Comparison of ENCODE assay signal across 11 mouse cellular contexts in the genomic region with DNA sequence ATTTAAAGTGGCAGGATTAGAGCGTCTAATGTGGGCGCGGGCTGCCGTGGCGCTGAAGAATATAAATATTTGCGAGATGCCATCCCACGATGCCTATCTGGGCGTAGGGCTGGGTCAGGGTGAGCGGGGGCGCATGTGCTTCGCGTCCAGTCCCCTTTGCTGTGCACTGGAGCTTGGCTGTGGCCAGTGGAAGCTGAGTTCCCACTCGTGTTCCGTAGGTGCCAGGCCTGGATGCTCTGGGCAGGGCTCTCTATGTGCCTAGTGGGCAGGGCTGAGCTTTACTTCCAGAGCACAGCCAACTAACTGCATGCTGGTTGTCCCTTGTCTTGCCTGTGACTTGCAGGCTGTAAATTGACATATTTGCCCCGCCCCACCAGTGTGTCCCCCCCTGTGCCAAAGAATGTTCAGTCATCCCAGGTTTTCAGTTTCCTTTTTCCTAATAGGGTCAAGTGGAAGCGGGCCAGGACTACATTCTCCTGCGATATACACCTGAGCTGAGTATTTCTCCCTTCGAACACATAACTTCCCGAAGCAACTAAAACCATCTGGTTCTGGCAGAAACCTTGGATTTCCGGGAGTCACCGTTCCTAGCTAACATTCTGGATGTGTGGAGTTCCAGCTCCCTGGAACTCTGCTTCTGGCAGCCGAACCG. TPM values are rescaled to one million over a fixed set of nuclear protein-coding genes. Genes with fewer than 3 reads are reported as not detected.
DNase-seq lines count a peak whose midpoint lies in the region; ATAC-seq and TF ChIP-seq lines count a peak whose summit lies in the region.
"Had no signal": no experiment of that assay in that cellular context is flagged by ENCODE, and none has a peak within 500 bp of the region (broad histone marks: within the 10 kb centered on the region; RNA-seq: fewer than 3 reads in every experiment).

No protein-coding gene starts in this region.

- peak overlapping the region; percentile 50 for H3K4me3 ChIP-seq in gastrocnemius, adult 2 months
- H3K4me3 ChIP-seq in E14TG2a.4 (replicated peaks; ENCODE audit: low read length): peak overlapping the region; percentile 45; the same call in 1 of the 2 replicates
- peak overlapping the region; percentile 27 for H3K4me3 ChIP-seq in forebrain, embryonic 14.5 days (ENCODE audit: low read depth, low read length)
- no peak overlapping the region for H3K4me3 ChIP-seq in limb, embryonic 11.5 days (ENCODE audit: low read depth, low read length)

- peaks cover 41% of the 10 kb centered on the region for H3K4me1 ChIP-seq in E14TG2a.4 (replicated peaks; ENCODE audit: low read depth, low read length)
- peaks cover 41% of the 10 kb centered on the region for H3K4me1 ChIP-seq in forebrain, embryonic 14.5 days (ENCODE audit: control insufficient read depth, insufficient read depth, low read length)
- peaks cover 20% of the 10 kb centered on the region for H3K4me1 ChIP-seq in limb, embryonic 11.5 days (ENCODE audit: control insufficient read depth, insufficient read depth, low read length)

- TF ChIP-seq CTCF in gastrocnemius, adult 2 months (IDR thresholded peaks at IDR 0.05): no peak
- TF ChIP-seq CTCF in E14TG2a.4 (conservative IDR thresholded peaks at IDR 0.05; ENCODE audit: low read length): no peak

- peak; percentile 11; the same call in 1 of the 2 replicates for ATAC-seq in forebrain, embryonic 14.5 days
- ATAC-seq in limb, embryonic 11.5 days (ENCODE audit: insufficient number of reproducible peaks, low FRiP score, low TSS enrichment, low read depth): no peak
- ATAC-seq: intestine, embryonic 16.5 days had no signal

- peaks cover 98% of the 10 kb centered on the region for H3K27me3 ChIP-seq in E14TG2a.4 (ENCODE audit: insufficient read depth, low read length)
- H3K27me3 ChIP-seq in forebrain, embryonic 14.5 days (replicated peaks; ENCODE audit: control insufficient read depth, insufficient read depth, low read length): peaks cover 27% of the 10 kb centered on the region
- H3K27me3 ChIP-seq in limb, embryonic 11.5 days (ENCODE audit: control insufficient read depth, insufficient read depth, low read length): peaks cover 87% of the 10 kb centered on the region

- DNase-seq in gastrocnemius, adult 2 months: no peak
- no peak for DNase-seq in gastrocnemius, adult 8-10 months (ENCODE audit: low spot score in 2 of 2)
- peak; percentile 64 for DNase-seq in forebrain, embryonic 14.5 days (ENCODE audit: low spot score)
- peak; percentile 60 for DNase-seq in limb, embryonic 11.5 days (ENCODE audit: low spot score)
- DNase-seq in spleen, adult 12 weeks (ENCODE audit: low spot score): no peak
- DNase-seq in c-Kit-positive CD71-positive TER-119-positive erythroid progenitor cells, embryonic 14.5 days (ENCODE audit: low spot score): no peak
- no peak for DNase-seq in retina, postnatal 1 day
- DNase-seq: lung, postnatal 10 days; right cerebral cortex, adult 18-20 months had no signal

- WGBS in forebrain, embryonic 14.5 days: under 1% methylated on average over 23 of the region's 23 CpGs
- WGBS in limb, embryonic 11.5 days: under 1% methylated on average over 23 of the region's 23 CpGs

- peak overlapping the region; percentile 61 for H3K9ac ChIP-seq in forebrain, embryonic 14.5 days (ENCODE audit: low read length)
- H3K9ac ChIP-seq in limb, embryonic 11.5 days (ENCODE audit: low read length): no peak overlapping the region

- H3K9me3 ChIP-seq in E14TG2a.4 (ENCODE audit: low read length): no peaks in the 10 kb centered on the region
- no peaks in the 10 kb centered on the region for H3K9me3 ChIP-seq in forebrain, embryonic 14.5 days (replicated peaks; ENCODE audit: control insufficient read depth, low read length)
- H3K9me3 ChIP-seq in limb, embryonic 11.5 days (ENCODE audit: control insufficient read depth, low read length): no peaks in the 10 kb centered on the region

- peak overlapping the region; percentile 74 for H3K4me2 ChIP-seq in forebrain, embryonic 14.5 days (ENCODE audit: low read length)
- peak overlapping the region; percentile 25; the same call in 1 of the 2 replicates for H3K4me2 ChIP-seq in limb, embryonic 11.5 days (ENCODE audit: low read depth, severe bottlenecking)

- intact Hi-C loops in gastrocnemius, adult 2 months (cut with DNase I): no loop called here

- no peaks in the 10 kb centered on the region for H3K36me3 ChIP-seq in E14TG2a.4 (ENCODE audit: insufficient read depth, low read length)
- H3K36me3 ChIP-seq in forebrain, embryonic 14.5 days (ENCODE audit: control insufficient read depth, insufficient read depth, low read length): 0 out of 2 replicates have a peak, but pooled peaks cover 6% of the 10 kb centered on the region
- H3K36me3 ChIP-seq in limb, embryonic 11.5 days (ENCODE audit: control insufficient read depth, insufficient read depth, low read length): no peaks in the 10 kb centered on the region

- H3K27ac ChIP-seq in gastrocnemius, adult 2 months: no peak overlapping the region
- H3K27ac ChIP-seq in forebrain, embryonic 14.5 days (ENCODE audit: low read depth, low read length): peak overlapping the region; percentile 81
- no peak overlapping the region for H3K27ac ChIP-seq in limb, embryonic 11.5 days (replicated peaks; ENCODE audit: low read depth, low read length)

RNA-seq across cellular contexts. Expression of a gene that starts 9.4 kb away (rescaled TPM):
- 1 to 10 TPM in 1 of 2 experiments, under 1 TPM in 1; 0.89 to 1.9 TPM for total RNA-seq in gastrocnemius, adult 2 months (2021)
- under 1 TPM; 0.38 to 0.97 (median 0.50) TPM for total RNA-seq in gastrocnemius, adult 8-10 months (2022)
- 9.3 and 9.4 TPM in 2 replicates for polyA plus RNA-seq in forebrain, embryonic 14.5 days (2014; fragmentation: Nextera tagmentation; extraction: Ambion mirVana)
- 14.0 and 15.5 TPM in 2 replicates for polyA plus RNA-seq in limb, embryonic 11.5 days (2014; fragmentation: Nextera tagmentation; extraction: Ambion mirVana)
- polyA plus RNA-seq: intestine, embryonic 16.5 days had no signal

Comparison
In these comparisons a context has a peak if more than half of its experiments do, and no peak if none do; other contexts are left out.
1. DNase-seq: peak in forebrain, embryonic 14.5 days (single experiment) and limb, embryonic 11.5 days (single experiment); none in gastrocnemius, adult 2 months (single experiment), gastrocnemius, adult 8-10 months (0 of 2), spleen, adult 12 weeks (single experiment), c-Kit-positive CD71-positive TER-119-positive erythroid progenitor cells, embryonic 14.5 days (single experiment) and retina, postnatal 1 day (single experiment).